Mouse (Mus musculus): ENCODE measurements around the gene Map4k2.

The Map4k2 gene

DNA sequence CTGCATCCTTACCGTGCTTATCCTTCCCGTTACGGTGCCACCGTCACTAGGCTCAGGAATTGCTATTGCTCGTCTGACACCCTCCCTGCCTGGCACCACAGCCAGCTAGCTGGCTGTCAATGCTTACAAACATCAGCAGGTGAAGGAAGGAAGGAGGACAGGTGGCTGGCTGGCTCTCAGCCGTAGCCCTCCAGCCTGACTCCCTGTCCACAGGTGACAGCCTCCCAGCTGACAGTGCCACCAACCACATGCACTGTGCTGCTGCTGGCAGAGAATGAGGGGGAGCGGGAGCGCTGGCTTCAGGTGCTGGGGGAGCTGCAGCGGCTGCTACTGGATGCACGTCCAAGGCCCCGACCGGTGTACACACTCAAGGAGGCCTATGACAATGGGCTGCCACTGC lies 22.8 kb upstream of the Map4k2 start:
- no peak for DNase-seq

DNA sequence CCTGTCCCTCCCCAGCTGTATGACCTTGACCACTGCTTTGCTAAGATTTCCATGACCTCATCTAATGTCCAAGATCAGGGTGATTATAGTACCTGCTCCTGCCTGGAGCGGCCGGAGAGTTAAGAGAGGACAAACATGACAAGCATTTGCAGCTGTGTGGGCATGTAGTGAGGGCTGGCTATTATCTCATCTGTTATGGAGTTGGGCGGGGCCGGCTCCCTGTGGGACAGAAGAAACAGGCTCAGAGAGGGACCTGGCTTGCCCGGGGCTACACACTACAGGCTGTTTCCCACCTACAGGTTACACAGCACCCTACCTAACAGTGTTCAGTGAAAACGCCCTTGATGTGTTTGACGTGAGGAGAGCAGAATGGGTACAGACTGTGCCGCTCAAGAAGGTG lies 19.6 kb upstream of the Map4k2 start:
- no peak for DNase-seq

DNA sequence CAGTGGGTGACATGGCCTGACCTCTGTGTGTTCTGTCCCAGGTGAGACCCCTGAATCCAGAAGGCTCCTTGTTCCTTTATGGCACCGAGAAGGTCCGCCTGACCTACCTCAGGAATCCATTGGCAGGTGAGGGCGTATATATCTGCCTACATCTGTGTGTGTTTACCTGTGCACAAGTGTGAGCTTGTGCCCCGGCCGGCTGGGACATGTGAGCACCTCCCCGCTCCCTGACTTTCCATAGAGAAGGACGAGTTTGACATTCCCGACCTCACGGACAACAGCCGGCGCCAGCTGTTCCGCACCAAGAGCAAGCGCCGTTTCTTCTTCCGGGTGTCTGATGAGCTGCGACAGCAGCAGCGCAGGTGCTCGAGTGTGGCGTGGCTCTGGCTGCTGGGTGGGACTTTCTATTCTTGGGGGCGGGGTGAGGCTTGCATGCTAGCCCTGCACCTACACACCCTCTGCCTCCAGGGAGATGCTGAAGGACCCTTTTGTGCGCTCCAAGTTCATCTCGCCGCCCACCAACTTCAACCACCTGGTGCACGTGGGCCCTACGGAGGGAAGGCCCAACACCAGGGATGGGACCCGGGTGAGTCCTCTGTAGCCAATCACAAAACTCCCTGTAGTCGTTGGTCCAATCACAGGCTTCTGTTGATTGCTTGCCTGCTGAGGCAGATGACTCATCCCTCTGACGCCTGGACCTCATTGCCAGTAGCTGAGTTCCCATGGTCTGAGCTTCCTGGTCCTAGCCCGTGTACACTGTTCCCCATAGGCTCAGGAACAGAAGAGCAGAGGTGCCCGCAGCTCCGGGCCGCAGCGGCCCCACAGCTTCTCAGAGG lies 18.9 kb upstream of the Map4k2 start:
- DNase-seq, result peak; percentile 39 to 63

DNA sequence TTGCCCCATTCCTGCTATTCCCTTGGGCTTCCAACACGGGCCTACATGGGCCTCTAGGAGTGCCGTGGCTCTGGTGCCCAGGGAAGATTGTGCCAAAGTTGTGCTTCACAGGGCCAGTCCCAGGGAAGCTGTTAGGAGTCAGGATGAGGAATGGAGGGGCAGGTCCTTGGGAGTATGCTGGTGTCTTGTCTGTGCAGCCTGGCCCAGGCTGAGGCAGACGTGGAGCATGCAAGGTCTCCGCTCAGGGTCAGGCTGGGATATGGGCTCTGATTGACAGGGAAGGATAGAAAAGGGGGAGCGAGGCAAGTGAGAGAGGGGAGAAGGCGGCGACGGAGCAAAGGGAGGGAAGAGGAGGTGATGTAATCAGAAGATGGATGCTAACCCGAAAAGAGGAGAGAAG lies 16.2 kb upstream of the Map4k2 start:
- no peak for DNase-seq

DNA sequence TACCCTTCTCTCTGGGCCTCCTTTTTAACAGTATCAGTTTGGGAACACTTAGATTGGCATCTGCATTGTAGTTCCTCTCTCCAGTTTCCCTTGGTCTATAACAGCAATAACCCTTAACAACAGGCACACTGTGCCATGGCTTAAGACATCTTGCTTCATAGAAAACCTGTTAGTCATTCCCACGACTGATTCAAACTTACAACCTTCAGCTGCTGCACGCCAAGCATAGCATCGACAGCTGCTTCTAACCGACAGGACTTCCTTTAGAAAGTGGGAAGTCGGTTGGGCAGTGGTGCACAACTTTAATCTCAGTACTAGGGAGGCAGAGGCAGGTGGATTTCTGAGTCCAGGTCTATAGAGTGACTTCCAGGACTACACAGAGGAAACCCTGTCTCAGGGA lies 9.8 kb upstream of the Map4k2 start:
- no peak for DNase-seq

DNA sequence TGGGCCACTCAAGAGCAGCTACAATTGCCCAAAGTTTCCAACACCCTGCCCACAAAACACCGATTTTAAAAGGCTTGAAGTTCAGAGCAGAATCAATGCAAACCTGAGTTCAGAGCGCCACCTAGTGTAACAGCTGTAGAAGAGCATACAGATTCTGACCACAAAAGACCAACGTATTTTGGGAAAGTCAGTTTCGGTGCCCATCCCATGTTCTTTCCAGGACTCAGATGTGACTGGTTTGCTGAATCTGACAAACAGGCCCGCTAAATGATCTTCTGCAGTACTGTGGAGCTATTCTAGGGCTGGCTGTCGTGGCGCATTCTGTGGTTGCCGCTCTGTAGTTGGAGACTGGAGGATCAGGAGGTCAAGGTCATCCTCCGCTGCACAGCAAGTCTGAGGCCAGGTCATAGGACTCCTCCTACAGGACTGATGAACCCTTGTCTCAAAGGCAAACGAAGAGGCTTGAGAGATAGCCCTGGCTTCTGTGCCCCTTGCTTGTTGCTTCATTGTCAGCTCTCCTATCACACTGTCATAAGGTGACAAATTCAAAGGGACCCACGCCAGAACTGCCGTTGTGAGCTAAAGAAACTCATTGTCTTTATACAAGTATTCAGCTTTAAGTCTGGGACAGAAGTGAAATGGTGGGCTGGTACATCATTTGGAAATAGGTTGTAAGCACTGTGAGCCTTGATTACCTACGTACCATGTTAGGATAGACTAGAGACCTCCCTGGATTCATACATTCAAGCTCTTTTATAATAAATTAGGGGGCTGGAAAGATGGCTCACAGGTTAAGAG lies 9.0 kb upstream of the Map4k2 start:
- peak; percentile 59 to 70 for DNase-seq

DNA sequence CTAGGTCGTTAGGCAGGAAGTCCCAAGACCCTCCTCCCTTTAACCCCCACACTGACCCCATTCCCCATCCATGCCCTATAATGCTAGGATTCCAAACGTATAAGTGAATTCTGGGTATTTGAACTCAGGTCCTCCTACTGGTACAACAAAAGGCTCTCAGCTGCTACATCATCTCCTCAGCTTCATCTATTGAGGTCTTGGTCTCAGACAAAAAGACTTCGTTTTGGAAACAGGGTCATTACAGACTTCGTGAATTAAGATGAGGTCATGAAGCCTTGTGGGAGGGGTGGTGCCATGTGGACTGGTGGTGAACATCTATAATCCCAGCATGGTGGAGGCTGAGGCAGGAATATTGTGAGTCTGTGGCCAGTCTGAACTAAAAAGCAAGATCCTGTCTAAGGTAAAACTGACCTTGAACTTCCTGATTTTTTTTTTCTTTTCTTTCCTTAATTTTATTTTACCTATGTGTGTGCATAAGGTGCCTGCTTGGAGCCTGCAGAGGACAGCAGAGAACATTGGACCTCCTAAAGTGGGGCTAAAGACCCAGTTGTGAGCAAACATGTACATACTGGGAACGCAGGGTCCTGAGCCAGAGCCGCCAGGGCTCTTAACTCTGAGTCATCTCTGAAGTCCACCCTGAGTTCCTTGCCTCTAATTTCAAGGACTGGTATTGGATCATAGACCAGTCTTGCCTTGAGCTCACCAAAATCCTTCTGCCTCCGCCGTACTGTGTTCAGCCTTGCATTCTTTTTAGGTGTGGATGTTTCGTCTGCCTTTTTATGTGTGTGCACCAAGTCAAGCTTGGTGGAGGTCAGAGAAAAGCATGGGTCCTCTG lies 7.0 kb upstream of the Map4k2 start:
- DNase-seq, result no peak

DNA sequence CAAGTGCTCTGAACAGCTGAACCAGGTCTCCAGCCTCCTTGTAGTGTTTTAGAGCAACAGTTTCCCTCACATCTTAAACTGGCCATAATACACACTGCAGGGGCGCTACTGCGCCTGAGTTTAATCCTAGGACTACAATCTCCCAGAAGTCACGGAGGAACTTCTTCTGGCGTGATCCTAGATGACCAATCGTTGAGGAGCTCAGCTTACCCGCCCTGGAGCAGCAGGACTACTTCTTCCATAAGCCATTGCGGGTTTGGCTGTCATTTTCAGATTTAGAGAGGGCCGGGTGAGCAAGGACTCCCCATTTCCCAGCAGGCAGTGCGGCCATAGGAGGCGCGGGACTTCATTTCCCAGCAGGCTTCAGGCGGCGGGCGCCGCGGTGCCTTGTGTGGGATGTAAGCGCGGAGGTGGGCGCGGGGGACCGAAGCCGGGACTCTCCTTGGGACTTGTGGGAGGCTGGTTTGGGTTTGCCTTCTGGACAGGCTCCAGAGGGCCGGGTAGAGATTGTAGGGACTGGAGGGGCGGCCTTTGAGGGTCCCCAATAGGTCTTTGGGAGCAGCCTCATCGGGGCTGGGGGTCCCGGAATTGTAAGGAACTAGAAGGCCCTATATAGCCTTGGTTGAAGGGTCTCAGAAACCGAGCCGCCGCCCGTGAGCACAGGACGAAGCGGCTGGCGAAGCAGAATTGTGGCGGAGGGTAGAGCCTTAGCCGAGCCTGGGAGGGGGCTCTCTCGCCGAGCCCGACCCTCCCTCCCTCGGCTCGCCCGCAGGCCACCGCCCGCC lies 6.1 kb upstream of the Map4k2 start, which contains the start of gene Men1:
Gene Men1 (plus strand): TSS at position 307 of the 785 bp plus-strand sequence.
- peak; percentile 92 to 96 for DNase-seq

DNA sequence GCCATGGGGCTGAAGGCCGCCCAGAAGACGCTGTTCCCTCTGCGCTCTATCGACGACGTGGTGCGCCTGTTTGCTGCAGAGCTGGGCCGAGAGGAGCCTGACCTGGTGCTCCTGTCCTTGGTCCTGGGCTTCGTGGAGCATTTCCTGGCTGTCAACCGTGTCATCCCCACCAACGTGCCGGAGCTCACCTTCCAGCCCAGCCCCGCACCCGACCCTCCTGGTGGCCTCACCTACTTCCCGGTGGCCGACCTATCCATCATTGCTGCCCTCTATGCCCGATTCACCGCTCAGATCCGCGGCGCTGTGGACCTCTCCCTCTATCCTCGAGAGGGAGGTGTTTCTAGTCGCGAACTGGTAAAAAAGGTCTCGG lies 5.5 kb upstream of the Map4k2 start:
- peak; percentile 43 to 61 for DNase-seq

DNA sequence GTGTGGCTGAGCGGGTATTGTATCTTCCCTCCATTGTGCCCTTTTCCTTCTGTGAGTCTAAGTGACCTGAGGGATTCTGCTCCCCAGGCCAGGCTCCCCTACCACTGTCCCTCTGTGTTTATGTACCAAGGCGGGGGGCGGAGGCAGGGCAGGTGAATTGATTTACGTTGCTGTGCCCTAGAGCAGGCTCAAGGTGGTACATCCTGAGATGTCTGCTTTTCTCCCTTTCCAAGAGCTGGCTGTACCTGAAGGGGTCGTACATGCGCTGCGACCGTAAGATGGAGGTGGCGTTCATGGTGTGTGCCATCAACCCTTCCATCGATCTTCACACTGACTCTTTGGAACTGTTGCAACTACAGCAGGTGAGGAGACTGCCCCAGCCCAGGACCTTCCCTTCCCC lies 4.0 kb upstream of the Map4k2 start:
- DNase-seq, result no peak

DNA sequence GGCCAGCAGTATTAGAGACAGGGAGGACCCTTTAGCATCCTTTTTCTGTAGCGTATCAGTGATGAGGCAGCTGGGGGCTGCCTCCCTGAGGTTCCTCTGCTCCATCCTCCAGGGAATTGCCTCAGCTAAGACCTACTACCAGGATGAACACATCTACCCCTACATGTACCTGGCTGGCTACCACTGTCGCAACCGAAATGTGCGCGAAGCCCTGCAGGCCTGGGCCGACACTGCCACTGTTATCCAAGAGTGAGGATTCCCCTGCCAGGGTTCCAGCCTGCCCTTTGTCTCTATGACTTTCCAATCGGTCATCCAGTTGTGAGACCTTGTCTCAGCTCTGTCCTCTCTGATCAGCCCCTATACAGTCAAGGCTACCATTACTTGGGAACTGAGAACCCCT lies 2.8 kb upstream of the Map4k2 start:
- DNase-seq, result no peak

DNA sequence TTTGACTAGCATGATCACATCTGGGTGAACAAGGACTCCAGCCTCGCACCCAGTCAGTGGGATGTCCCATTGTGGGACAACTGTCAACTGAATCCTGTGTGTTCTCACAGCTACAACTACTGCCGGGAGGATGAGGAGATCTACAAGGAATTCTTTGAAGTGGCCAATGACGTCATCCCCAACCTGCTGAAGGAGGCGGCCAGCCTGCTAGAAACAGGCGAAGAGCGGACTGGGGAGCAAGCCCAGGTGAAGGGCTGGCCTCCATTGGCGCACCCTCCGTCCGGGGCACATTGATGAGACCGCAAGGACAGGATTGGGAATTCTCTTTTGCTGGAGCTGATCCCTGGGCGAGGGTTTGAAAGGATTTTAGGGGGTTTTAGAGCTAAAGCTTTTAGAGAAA lies 2.2 kb upstream of the Map4k2 start:
- no peak for DNase-seq

DNA sequence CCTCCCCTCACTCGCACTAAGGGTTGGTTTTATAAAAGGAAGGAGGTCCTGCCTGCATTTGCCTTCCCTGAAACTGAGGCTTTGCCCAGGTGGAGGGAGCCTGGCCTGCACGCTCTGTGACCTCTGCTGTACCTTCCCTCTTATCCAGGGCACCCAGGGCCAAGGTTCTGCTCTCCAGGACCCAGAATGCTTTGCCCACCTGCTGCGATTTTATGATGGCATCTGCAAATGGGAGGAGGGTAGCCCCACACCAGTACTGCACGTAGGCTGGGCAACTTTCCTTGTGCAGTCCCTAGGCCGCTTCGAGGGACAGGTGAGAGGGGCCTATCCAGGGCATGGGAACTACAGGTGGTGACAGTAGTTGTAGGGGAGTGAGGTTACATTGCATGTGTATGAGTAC lies 1.7 kb upstream of the Map4k2 start:
- DNase-seq, result no peak

DNA sequence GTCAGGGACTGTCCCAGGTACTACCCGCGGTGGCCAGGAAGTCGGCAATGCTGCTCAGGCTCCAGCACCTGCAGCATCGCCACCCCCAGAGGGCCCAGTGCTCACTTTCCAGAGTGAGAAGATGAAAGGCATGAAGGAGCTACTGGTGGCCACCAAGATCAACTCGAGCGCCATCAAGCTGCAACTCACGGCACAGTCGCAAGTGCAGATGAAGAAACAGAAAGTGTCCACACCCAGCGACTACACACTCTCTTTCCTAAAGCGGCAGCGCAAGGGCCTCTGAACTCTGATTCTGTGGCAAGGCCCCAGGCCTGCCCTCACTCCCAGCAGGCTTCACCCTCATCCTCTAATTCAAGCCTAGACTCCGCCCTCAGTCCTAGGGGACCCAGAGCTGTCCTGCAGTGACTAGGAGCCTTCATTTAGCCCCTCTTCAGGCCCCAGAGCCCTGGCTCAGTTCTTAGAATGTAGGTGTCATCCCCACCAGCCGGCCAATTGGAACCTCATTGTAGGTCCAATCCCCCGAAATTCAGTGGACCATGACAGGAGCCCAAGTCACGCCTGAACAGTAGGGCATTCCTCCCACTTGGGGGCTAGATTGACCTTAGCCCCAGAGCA lies 938 bp upstream of the Map4k2 start:
- DNase-seq, result peak; percentile 54 to 73

DNA sequence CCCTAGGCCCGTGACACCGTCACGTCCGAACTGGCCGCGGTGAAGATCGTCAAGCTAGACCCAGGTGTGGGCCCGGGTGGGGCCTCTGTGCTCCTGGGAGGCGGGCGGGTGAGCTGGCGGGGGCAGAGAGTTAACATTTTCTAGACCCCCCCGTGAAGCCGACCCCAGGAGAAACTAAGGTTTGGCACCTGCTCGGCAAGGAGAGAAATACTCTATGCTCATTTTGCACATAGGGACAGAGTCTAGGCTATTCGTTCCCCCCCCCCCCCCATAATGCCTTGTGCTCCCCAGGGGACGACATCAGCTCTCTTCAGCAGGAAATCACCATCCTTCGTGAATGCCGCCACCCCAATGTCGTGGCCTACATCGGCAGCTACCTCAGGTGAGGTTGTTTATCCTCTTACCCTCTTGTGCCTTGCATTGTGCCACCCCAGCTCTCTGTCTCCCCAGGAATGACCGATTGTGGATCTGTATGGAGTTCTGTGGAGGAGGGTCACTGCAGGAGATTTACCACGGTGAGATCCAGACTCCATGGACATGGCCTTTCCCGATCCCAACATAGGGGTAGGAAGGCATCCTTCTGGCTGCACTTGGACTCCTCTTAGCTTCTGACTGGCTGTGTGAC lies 630 bp downstream of the Map4k2 start:
- no peak for DNase-seq

DNA sequence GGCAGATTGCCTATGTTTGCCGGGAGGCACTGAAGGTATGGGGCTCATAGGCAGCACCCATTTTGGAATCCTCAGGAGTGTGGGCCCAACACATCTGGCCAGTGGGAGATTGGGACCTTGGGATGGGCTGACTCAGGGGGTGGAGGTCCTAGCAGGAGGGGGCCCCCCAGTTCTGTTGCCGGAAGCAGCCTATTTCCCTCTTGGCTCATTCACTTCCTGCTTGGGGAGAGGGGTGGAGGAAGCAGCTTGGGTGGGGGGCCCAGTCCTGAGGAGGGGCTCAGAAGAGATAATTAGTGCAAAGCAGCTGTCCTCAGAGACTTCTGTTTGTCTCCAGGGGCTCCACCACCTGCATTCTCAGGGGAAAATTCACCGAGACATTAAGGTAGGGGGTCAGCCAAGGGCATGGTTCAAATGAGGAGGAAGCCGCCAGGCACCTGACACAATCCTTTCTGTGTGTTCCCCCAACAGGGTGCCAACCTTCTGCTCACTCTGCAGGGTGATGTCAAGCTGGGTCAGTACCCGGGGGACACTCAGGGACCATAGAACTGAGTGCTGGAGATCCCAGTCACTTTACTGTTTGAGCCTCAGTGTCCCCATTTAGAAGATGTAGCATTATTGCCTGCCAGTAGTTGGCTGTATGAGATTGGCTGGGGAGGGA lies 1.5 kb downstream of the Map4k2 start:
- no peak for DNase-seq

DNA sequence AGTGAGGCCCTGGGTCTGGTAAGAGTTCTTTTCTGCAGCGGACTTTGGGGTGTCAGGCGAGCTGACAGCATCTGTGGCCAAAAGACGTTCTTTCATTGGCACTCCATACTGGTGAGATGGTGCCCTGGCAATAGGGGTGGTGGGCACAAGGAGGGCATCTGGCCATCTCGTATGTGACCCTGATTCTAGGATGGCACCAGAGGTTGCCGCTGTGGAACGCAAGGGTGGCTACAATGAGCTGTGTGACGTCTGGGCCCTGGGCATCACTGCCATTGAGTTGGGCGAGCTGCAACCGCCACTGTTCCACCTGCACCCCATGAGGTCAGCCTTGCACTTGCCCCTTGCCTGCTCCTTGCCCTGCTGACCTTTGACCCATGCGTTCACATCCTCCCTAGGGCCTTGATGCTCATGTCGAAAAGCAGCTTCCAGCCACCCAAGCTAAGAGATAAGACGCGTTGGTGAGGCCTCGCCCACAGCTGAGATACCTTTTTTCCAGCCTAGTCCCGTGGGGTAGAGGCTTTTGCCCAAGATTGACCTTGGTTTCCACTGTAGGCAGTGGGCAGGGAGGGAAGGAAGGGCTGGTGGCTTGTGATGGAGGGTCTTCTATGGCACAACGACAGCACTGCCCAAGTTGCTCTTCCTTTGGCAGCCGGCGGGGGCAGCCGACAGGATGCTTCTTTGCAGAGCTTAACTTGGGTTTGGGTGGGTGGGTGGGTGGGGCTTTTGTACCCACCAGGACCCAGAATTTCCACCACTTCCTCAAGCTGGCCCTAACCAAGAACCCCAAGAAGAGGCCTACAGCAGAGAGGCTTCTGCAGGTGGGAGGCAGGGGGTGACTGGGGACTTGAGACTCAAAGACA lies 2.4 kb downstream of the Map4k2 start:
- DNase-seq, result no peak

DNA sequence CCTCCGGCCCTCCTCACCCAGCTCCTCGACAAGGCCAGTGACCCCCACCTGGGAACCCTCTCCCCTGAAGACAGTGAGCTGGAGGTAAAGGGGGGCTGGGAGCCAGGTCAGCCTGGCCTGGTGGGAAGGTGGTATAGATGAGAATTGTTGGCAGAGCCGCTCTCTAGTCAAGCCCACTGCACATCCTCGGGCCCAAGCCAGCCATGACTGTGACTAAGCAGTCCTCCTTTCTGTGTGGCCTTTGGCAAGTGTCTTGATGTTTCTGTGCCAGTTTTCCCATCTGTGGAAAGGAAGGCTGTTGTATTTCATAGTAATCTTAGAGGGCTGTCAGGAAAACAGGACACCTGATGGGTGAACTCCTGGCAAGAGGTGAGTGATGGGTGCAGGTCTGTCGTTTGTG lies 3.1 kb downstream of the Map4k2 start:
- DNase-seq, result no peak

DNA sequence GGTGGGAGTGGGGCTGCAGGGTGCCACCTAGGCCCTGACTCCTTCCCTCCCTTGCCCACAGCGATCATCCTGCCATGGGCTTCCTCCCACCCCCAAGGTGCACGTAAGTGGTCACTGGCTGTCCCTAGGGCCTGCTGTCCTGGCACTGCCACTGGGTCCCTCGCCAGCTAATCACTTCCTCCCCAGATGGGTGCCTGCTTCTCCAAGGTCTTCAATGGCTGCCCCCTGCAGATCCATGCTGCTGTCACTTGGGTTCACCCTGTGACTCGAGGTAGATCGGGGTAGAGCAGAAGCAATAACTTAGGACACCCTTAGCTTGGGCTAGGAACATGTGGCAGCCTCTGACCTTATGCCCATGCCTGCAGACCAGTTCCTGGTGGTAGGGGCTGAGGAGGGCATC lies 5.1 kb downstream of the Map4k2 start:
- DNase-seq, result no peak

DNA sequence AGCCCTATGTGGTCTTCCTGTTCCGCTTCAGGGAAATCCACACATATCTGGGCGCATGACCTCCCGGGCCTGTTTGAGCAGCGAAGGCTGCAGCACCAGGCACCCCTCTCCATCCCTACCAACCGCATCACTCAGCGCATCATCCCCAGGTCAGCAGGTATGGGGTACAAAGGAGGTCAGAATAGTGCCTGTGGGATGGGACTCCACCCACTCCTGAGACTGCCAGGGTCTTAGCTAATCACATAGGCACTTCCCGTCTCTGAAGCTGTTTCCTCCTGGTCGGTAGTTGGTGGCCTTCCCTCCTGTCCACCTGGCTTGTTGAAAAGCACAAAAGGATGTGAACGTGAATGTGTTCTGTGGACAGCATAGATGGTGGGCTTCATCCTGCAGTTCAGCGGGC lies 5.7 kb downstream of the Map4k2 start:
- DNase-seq, result no peak

All from kidney, postnatal 4 days (tissue).